8 mouse cellular contexts compared by ENCODE assay signal in genomic region chr8:13785250-13785763, GRCm38 (mm10). TPM values are rescaled to one million over a fixed set of nuclear protein-coding genes. Genes with fewer than 3 reads are reported as not detected.
DNase-seq lines count a peak whose midpoint lies in the region; ATAC-seq and TF ChIP-seq lines count a peak whose summit lies in the region.

Gene Upf3a (plus strand): TSS chr8:13785615.

- intact Hi-C loops in heart, adult 2 months (cut with DNase I) = loop anchor here (2.0 to 5.0 kb wide), 2 partner anchors 29 to 122 kb away; partner anchors contain the start of gene Cdc16

- peak; percentile 90 for ATAC-seq in embryonic facial prominence, embryonic 13.5 days (ENCODE audit: insufficient number of reproducible peaks, insufficient read depth, low FRiP score, low TSS enrichment, low read depth)
- peak; percentile 94 for ATAC-seq in limb, embryonic 13.5 days (ENCODE audit: low FRiP score, low read depth)
- ATAC-seq in midbrain, embryonic 16.5 days = peak; percentile 95

- H3K4me3 ChIP-seq in embryonic facial prominence, embryonic 13.5 days = peak within 1 kb of the TSS; percentile 58
- peak within 1 kb of the TSS; percentile 62 for H3K4me3 ChIP-seq in heart, adult 2 months
- H3K4me3 ChIP-seq in limb, embryonic 13.5 days = peak within 1 kb of the TSS; percentile 66
- peak within 1 kb of the TSS; percentile 73 for H3K4me3 ChIP-seq in midbrain, embryonic 16.5 days (ENCODE audit: low read depth, low read length)

- H3K9ac ChIP-seq in embryonic facial prominence, embryonic 13.5 days = peak within 1 kb of the TSS; percentile 95
- H3K9ac ChIP-seq in heart, adult 2 months (ENCODE audit: low read depth, low read length) = peak within 1 kb of the TSS; percentile 90
- H3K9ac ChIP-seq in limb, embryonic 13.5 days = peak within 1 kb of the TSS; percentile 90
- peak within 1 kb of the TSS; percentile 98 for H3K9ac ChIP-seq in midbrain, embryonic 16.5 days (ENCODE audit: low read depth, low read length)

- WGBS in embryonic facial prominence, embryonic 13.5 days = under 1% methylated on average over 47 of the region's 47 CpGs
- WGBS in heart, adult 2 months = under 1% methylated on average over 47 of the region's 47 CpGs
- WGBS in limb, embryonic 13.5 days = under 1% methylated on average over 47 of the region's 47 CpGs
- 0% methylated on average over 37 of the region's 47 CpGs for WGBS in midbrain, embryonic 16.5 days

- DNase-seq in 3134 (ENCODE audit: extremely low read depth, insufficient read length, low spot score) = peak; percentile 97
- peak; percentile 93 to 97 for DNase-seq in adrenal gland, postnatal 36 days
- DNase-seq in heart, adult 2 months = peak; percentile 92 to 94
- DNase-seq in kidney, adult 8-10 months = peak; percentile 89 to 90
- peak; percentile 91 to 94 for DNase-seq in spleen, postnatal 10 days (ENCODE audit: low spot score in 2 of 2)

- TF ChIP-seq CTCF in heart, adult 2 months (IDR thresholded peaks at IDR 0.05) = peak; percentile 87

- peak; percentile 60; the same call in 1 of the 2 replicates for TF ChIP-seq POLR2A in heart, adult 2 months (IDR thresholded peaks at IDR 0.05; ENCODE audit: insufficient read depth, low read depth, low read length)

- no peaks in the 10 kb centered on the region for H3K79me2 ChIP-seq in heart, adult 2 months (replicated peaks; ENCODE audit: control insufficient read depth, insufficient read depth, low read length)

- no peaks in the 10 kb centered on the region for H3K27me3 ChIP-seq in embryonic facial prominence, embryonic 13.5 days
- no peaks in the 10 kb centered on the region for H3K27me3 ChIP-seq in heart, adult 2 months (ENCODE audit: control insufficient read depth, insufficient read depth, low read length)
- H3K27me3 ChIP-seq in limb, embryonic 13.5 days = no peaks in the 10 kb centered on the region
- H3K27me3 ChIP-seq in midbrain, embryonic 16.5 days (ENCODE audit: control insufficient read depth, insufficient read depth, low read depth, low read length) = no peaks in the 10 kb centered on the region

- no peaks in the 10 kb centered on the region for H3K9me3 ChIP-seq in embryonic facial prominence, embryonic 13.5 days
- no peaks in the 10 kb centered on the region for H3K9me3 ChIP-seq in limb, embryonic 13.5 days
- H3K9me3 ChIP-seq in midbrain, embryonic 16.5 days (replicated peaks; ENCODE audit: control insufficient read depth, low read length, poor library complexity, severe bottlenecking) = no peaks in the 10 kb centered on the region

- H3K4me2 ChIP-seq in embryonic facial prominence, embryonic 13.5 days = peak within 1 kb of the TSS; percentile 85
- peak within 1 kb of the TSS; percentile 81 for H3K4me2 ChIP-seq in limb, embryonic 13.5 days (replicated peaks)
- peak within 1 kb of the TSS; percentile 88 for H3K4me2 ChIP-seq in midbrain, embryonic 16.5 days (ENCODE audit: low read length)

- H3K4me1 ChIP-seq in embryonic facial prominence, embryonic 13.5 days = peaks cover 11% of the 10 kb centered on the region
- peaks cover 1% of the 10 kb centered on the region; the same call in 1 of the 2 replicates for H3K4me1 ChIP-seq in heart, adult 2 months (ENCODE audit: control insufficient read depth, insufficient read depth, low read length)
- H3K4me1 ChIP-seq in limb, embryonic 13.5 days = peaks cover 19% of the 10 kb centered on the region
- H3K4me1 ChIP-seq in midbrain, embryonic 16.5 days (ENCODE audit: control insufficient read depth, insufficient read depth, low read length) = peaks cover 9% of the 10 kb centered on the region

- H3K36me3 ChIP-seq in embryonic facial prominence, embryonic 13.5 days = peaks cover 40% of the 10 kb centered on the region
- no peaks in the 10 kb centered on the region; the same call in 1 of the 2 replicates for H3K36me3 ChIP-seq in heart, adult 2 months (ENCODE audit: control insufficient read depth, insufficient read depth, low read length)
- H3K36me3 ChIP-seq in limb, embryonic 13.5 days = peaks cover 45% of the 10 kb centered on the region
- peaks cover 22% of the 10 kb centered on the region for H3K36me3 ChIP-seq in midbrain, embryonic 16.5 days (ENCODE audit: control insufficient read depth, insufficient read depth, low read length)

- no peak for TF ChIP-seq EP300 in heart, adult 2 months (IDR thresholded peaks at IDR 0.05; ENCODE audit: insufficient read depth, low read depth, low read length)

- H3K27ac ChIP-seq in embryonic facial prominence, embryonic 13.5 days = peak within 1 kb of the TSS; percentile 98
- peak within 1 kb of the TSS; percentile 99 for H3K27ac ChIP-seq in heart, adult 2 months
- peak within 1 kb of the TSS; percentile 97 for H3K27ac ChIP-seq in limb, embryonic 13.5 days
- H3K27ac ChIP-seq in midbrain, embryonic 16.5 days (ENCODE audit: low read length) = peak within 1 kb of the TSS; percentile 99

RNA-seq across cellular contexts. Expression of gene Upf3a, which starts in this region (rescaled TPM):
- total RNA-seq in adrenal gland, postnatal 36 days (2021) = 10 to 100 TPM; 30.0 to 31.3 TPM
- polyA plus RNA-seq in embryonic facial prominence, embryonic 13.5 days (2015; fragmentation: Nextera tagmentation; extraction: Ambion mirVana) = 43.3 and 46.0 TPM in 2 replicates
- 1 to 10 TPM; 7.1 to 9.6 TPM for total RNA-seq in heart, adult 2 months (2021)
- 4.9 and 6.7 TPM in 2 replicates for polyA plus RNA-seq in heart, adult 2 months (2012; rRNA removed)
- polyA plus RNA-seq in limb, embryonic 13.5 days (2015; fragmentation: Nextera tagmentation; extraction: Ambion mirVana) = 43.4 and 47.0 TPM in 2 replicates
- 38.9 and 41.3 TPM in 2 replicates for polyA plus RNA-seq in midbrain, embryonic 16.5 days (2015; fragmentation: Nextera tagmentation; extraction: Ambion mirVana)

Comparison
In these comparisons a context has a peak if more than half of its experiments do, and no peak if none do; other contexts are left out.
1. Peak in every context shown above with its lines: DNase-seq, ATAC-seq, H3K4me3 ChIP-seq and H3K27ac ChIP-seq.